In the genomic region with DNA sequence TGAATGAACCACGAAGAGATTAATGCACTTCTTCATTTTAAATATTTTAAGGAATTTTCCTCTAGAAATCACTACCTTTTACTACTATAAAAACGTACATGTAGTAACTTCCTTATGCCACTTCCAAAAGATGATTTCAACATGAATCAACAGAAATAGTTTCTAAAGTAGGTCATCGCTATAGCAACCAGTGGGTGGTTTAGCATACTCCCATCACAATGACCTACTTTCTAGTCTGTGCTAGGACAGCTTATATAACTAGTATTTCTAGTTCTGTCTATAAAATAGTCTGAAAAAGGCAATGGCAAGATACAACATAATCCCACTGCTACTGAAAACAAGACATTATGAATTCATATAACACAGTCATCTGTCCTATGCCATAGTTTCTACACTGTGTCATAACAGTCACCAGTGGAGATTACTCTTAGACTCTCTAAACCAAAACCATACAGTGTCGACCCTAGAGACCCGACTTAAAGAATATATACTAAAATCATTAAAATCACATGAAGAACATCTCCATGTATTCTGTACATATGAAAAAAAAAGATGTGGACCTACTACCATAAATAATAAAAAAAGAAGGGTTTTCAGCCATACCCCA, we compare ENCODE assay signal across 10 mouse cellular contexts. TPM values are rescaled to one million over a fixed set of nuclear protein-coding genes. Genes with fewer than 3 reads are reported as not detected.
DNase-seq lines count a peak whose midpoint lies in the region; ATAC-seq and TF ChIP-seq lines count a peak whose summit lies in the region.
"Had no signal": no experiment of that assay in that cellular context is flagged by ENCODE, and none has a peak within 500 bp of the region (broad histone marks: within the 10 kb centered on the region; RNA-seq: fewer than 3 reads in every experiment).

No protein-coding gene starts in this region.

- no peak overlapping the region for H3K9ac ChIP-seq in liver, postnatal 0 days (replicated peaks)
- H3K9ac ChIP-seq: embryonic facial prominence, embryonic 13.5 days; limb, embryonic 13.5 days had no signal

- no peak for TF ChIP-seq EP300 in liver, postnatal 0 days (IDR thresholded peaks at IDR 0.05; ENCODE audit: low read depth)

- no peaks in the 10 kb centered on the region for H3K9me3 ChIP-seq in heart, embryonic 10.5 days
- H3K9me3 ChIP-seq in liver, postnatal 0 days (ENCODE audit: low read length): no peaks in the 10 kb centered on the region
- H3K9me3 ChIP-seq: embryonic facial prominence, embryonic 13.5 days; limb, embryonic 13.5 days had no signal

- ATAC-seq in liver, postnatal 0 days: peak; percentile 92

- no peak overlapping the region for H3K4me3 ChIP-seq in heart, embryonic 10.5 days
- no peak overlapping the region for H3K4me3 ChIP-seq in liver, postnatal 0 days (ENCODE audit: low read depth, low read length)
- H3K4me3 ChIP-seq in thymus, adult 2 months (ENCODE audit: control insufficient read depth, insufficient read depth, low read length): no peak overlapping the region
- H3K4me3 ChIP-seq: embryonic facial prominence, embryonic 13.5 days; limb, embryonic 13.5 days had no signal

- WGBS in heart, embryonic 10.5 days: 83% methylated on average over 5 of the region's 5 CpGs
- 57% methylated on average over 5 of the region's 5 CpGs for WGBS in liver, postnatal 0 days (ENCODE audit: insufficient replicate concordance)
- WGBS in thymus, adult 2 months: 54% methylated on average over 5 of the region's 5 CpGs

- peak; percentile 72 for DNase-seq in heart, adult 8-10 months (ENCODE audit: low spot score)
- no peak for DNase-seq in heart, embryonic 10.5 days (ENCODE audit: low spot score)
- no peak for DNase-seq in liver, postnatal 0 days
- no peak for DNase-seq in liver
- peak; percentile 74 for DNase-seq in brain, embryonic 14.5 days (ENCODE audit: low read depth)
- peak; percentile 76 for DNase-seq in retina, adult 2 months (ENCODE audit: low read depth, low spot score)
- DNase-seq in gastrocnemius, postnatal 4 days (ENCODE audit: low spot score in 2 of 2): no peak
- no peak for DNase-seq in thymus, adult 2 months

- H3K4me1 ChIP-seq in heart, embryonic 10.5 days: no peaks in the 10 kb centered on the region
- H3K4me1 ChIP-seq in liver, postnatal 0 days (ENCODE audit: insufficient read depth): peaks cover 3% of the 10 kb centered on the region
- H3K4me1 ChIP-seq in thymus, adult 2 months (replicated peaks; ENCODE audit: control insufficient read depth, insufficient read depth, low read length): peaks cover 14% of the 10 kb centered on the region
- H3K4me1 ChIP-seq: embryonic facial prominence, embryonic 13.5 days had no signal

- no peaks in the 10 kb centered on the region for H3K27me3 ChIP-seq in heart, embryonic 10.5 days (ENCODE audit: insufficient read depth, poor library complexity, severe bottlenecking)
- H3K27me3 ChIP-seq in liver, postnatal 0 days (ENCODE audit: insufficient read depth, low read length): no peaks in the 10 kb centered on the region
- no peaks in the 10 kb centered on the region for H3K27me3 ChIP-seq in thymus, adult 2 months (ENCODE audit: control insufficient read depth, insufficient read depth, low read length)
- H3K27me3 ChIP-seq: embryonic facial prominence, embryonic 13.5 days; limb, embryonic 13.5 days had no signal

- no peak for TF ChIP-seq CTCF in liver, postnatal 0 days (IDR thresholded peaks at IDR 0.05; ENCODE audit: low read depth)
- no peak for TF ChIP-seq CTCF in brain, embryonic 14.5 days (IDR thresholded peaks at IDR 0.05; ENCODE audit: borderline replicate concordance, extremely low read depth, insufficient read depth, insufficient read length)
- TF ChIP-seq CTCF in thymus, adult 2 months (IDR thresholded peaks at IDR 0.05; ENCODE audit: borderline replicate concordance, control insufficient read depth, extremely low read depth, insufficient read depth, low read length, poor library complexity): no peak

- H3K4me2 ChIP-seq in liver, postnatal 0 days (ENCODE audit: low read depth, low read length): no peak overlapping the region
- H3K4me2 ChIP-seq: embryonic facial prominence, embryonic 13.5 days; limb, embryonic 13.5 days had no signal

- H3K36me3 ChIP-seq in heart, embryonic 10.5 days: no peaks in the 10 kb centered on the region
- no peaks in the 10 kb centered on the region for H3K36me3 ChIP-seq in liver, postnatal 0 days (replicated peaks; ENCODE audit: insufficient read depth, low read length)
- no peaks in the 10 kb centered on the region for H3K36me3 ChIP-seq in thymus, adult 2 months (ENCODE audit: control insufficient read depth, insufficient read depth, low read length)
- H3K36me3 ChIP-seq: embryonic facial prominence, embryonic 13.5 days; limb, embryonic 13.5 days had no signal

- no peak for TF ChIP-seq POLR2A in brain, embryonic 14.5 days (IDR thresholded peaks at IDR 0.05; ENCODE audit: borderline replicate concordance, extremely low read depth, insufficient read depth, insufficient read length, poor library complexity, severe bottlenecking)
- no peak for TF ChIP-seq POLR2A in thymus, adult 2 months (IDR thresholded peaks at IDR 0.05; ENCODE audit: control insufficient read depth, extremely low read depth, insufficient read depth, low read length, poor library complexity)

- no peak overlapping the region for H3K27ac ChIP-seq in heart, embryonic 10.5 days
- H3K27ac ChIP-seq in liver, postnatal 0 days (ENCODE audit: low read depth): peak overlapping the region; percentile 67; the same call in 1 of the 2 replicates
- H3K27ac ChIP-seq in thymus, adult 2 months (ENCODE audit: control insufficient read depth, insufficient read depth, low read length): no peak overlapping the region
- H3K27ac ChIP-seq: embryonic facial prominence, embryonic 13.5 days; limb, embryonic 13.5 days had no signal

RNA-seq across cellular contexts. Expression of gene Cry1, which starts 23.0 kb away (rescaled TPM):
- total RNA-seq in heart, adult 8-10 months (2022): 10 to 100 TPM in 1 of 4 experiments, 1 to 10 TPM in 3; 6.3 to 11.4 (median 8.5) TPM
- polyA plus RNA-seq in heart, embryonic 10.5 days (2016; fragmentation: Nextera tagmentation; extraction: Ambion mirVana): 18.6 and 21.1 TPM in 2 replicates
- 8.2 and 9.4 TPM in 2 replicates for polyA plus RNA-seq in liver, postnatal 0 days (2015; fragmentation: Nextera tagmentation; extraction: Ambion mirVana)
- 18.8 and 19.7 TPM in 2 replicates for polyA plus RNA-seq in brain, embryonic 14.5 days (2012; rRNA removed)
- 10 to 100 TPM; 16.6 to 20.8 TPM for total RNA-seq in gastrocnemius, postnatal 4 days (2021)
- polyA plus RNA-seq in thymus, adult 2 months (2012; rRNA removed): 38.4 and 47.9 TPM in 2 replicates

RNA-seq across cellular contexts. Expression of gene Mterf2, which starts 34.0 kb away (rescaled TPM):
- 10 to 100 TPM; 18.0 to 27.6 (median 25.1) TPM for total RNA-seq in heart, adult 8-10 months (2022)
- 15.0 and 17.0 TPM in 2 replicates for polyA plus RNA-seq in heart, embryonic 10.5 days (2016; fragmentation: Nextera tagmentation; extraction: Ambion mirVana)
- 2.7 and 3.1 TPM in 2 replicates for polyA plus RNA-seq in liver, postnatal 0 days (2015; fragmentation: Nextera tagmentation; extraction: Ambion mirVana)
- polyA plus RNA-seq in brain, embryonic 14.5 days (2012; rRNA removed): 20.5 and 21.5 TPM in 2 replicates
- total RNA-seq in gastrocnemius, postnatal 4 days (2021): 10 to 100 TPM in 1 of 2 experiments, 1 to 10 TPM in 1; 8.8 to 12.8 TPM
- 8.0 and 8.1 TPM in 2 replicates for polyA plus RNA-seq in thymus, adult 2 months (2012; rRNA removed)

RNA-seq across cellular contexts. Expression of gene Tmem263, which starts 59.4 kb away (rescaled TPM):
- total RNA-seq in heart, adult 8-10 months (2022): 10 to 100 TPM; 14.3 to 14.7 (median 14.6) TPM
- 52.5 and 59.8 TPM in 2 replicates for polyA plus RNA-seq in heart, embryonic 10.5 days (2016; fragmentation: Nextera tagmentation; extraction: Ambion mirVana)
- 15.0 and 16.3 TPM in 2 replicates for polyA plus RNA-seq in liver, postnatal 0 days (2015; fragmentation: Nextera tagmentation; extraction: Ambion mirVana)
- polyA plus RNA-seq in brain, embryonic 14.5 days (2012; rRNA removed): 12.5 and 18.9 TPM in 2 replicates
- 10 to 100 TPM; 40.6 to 43.1 TPM for total RNA-seq in gastrocnemius, postnatal 4 days (2021)
- polyA plus RNA-seq in thymus, adult 2 months (2012; rRNA removed): 6.1 and 10.4 TPM in 2 replicates

RNA-seq across cellular contexts. Expression of gene Fhl4, which starts 59.6 kb away (rescaled TPM):
- under 1 TPM; 0.17 to 0.46 (median 0.36) TPM for total RNA-seq in heart, adult 8-10 months (2022)
- 1.1 and 1.4 TPM in 2 replicates for polyA plus RNA-seq in heart, embryonic 10.5 days (2016; fragmentation: Nextera tagmentation; extraction: Ambion mirVana)
- polyA plus RNA-seq in liver, postnatal 0 days (2015; fragmentation: Nextera tagmentation; extraction: Ambion mirVana): 0.25 and 0.27 TPM in 2 replicates
- polyA plus RNA-seq in brain, embryonic 14.5 days (2012; rRNA removed): 1.4 and 1.7 TPM in 2 replicates
- total RNA-seq in gastrocnemius, postnatal 4 days (2021): 1 to 10 TPM in 1 of 2 experiments, under 1 TPM in 1; 0.91 to 1.3 TPM
- polyA plus RNA-seq in thymus, adult 2 months (2012; rRNA removed): 0.78 and 0.98 TPM in 2 replicates

Comparison
In these comparisons a context has a peak if more than half of its experiments do, and no peak if none do; other contexts are left out.
1. DNase-seq: peak in heart, adult 8-10 months (single experiment), brain, embryonic 14.5 days (single experiment) and retina, adult 2 months (single experiment); none in heart, embryonic 10.5 days (single experiment), liver, postnatal 0 days (single experiment), liver (single experiment), gastrocnemius, postnatal 4 days (0 of 2) and thymus, adult 2 months (single experiment).